Mouse (Mus musculus) CD8-positive naive resting alpha-beta T cell, adult 2 months (primary cell): ENCODE results near the gene Krt19.

Experiments
- DNase-seq, 2 experiments: peaks; one replicate each; pipeline ENCODE4 v3.0.0; 2022; ENCODE audit warnings: low read depth in 2 of 2, low spot score in 2 of 2

Krt19 gene

GRCm38 (mm10) chr11:100148615-100149330 lies at the start of gene Krt19:
TSS of gene Krt19 (minus strand) at chr11:100148665.
- no peak for DNase-seq

DNA sequence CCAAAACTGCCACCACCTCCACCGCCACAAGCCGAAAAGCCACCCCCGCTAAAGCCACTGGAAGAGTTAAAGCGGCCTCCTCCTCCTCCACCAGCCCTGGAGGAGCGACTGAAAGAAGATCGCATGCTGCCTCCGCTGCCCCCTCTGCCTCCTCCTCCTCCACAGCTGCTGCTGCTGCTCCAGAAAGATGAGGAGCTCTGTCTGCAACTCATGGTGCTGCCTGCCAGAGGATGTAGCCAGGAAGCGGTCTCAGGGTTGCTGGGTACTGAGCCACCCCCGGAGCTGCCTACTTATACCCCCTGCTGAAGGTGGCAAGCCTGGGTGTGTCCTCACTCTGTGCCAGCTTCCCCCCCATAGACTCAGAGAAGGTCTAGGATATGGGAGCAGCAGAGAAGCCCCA lies 44.5 kb upstream of the Krt19 start, which contains the start of gene Krt9:
Krt9 (minus strand) TSS at position 255 of the 400 bp plus-strand sequence.
- DNase-seq = no peak

DNA sequence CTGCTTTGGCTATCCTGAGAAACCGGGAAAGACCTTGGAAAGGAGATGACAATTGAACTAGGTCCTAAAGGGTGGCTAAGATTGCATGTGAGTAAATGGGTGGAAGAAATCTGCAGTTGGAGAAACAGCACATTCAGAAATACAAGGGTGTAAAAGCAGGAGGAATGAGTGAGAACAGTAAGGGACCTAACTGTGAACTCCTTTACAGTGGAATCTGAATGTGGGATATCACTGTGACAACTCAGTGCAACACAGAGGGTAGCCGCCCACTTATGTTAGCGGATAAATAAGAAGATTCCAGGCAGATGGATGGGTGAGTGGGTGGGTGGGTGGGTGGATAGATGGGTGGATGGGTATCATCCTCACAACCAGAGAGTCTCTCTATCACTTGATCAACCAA lies 43.4 kb upstream of the Krt19 start:
- DNase-seq = no peak

DNA sequence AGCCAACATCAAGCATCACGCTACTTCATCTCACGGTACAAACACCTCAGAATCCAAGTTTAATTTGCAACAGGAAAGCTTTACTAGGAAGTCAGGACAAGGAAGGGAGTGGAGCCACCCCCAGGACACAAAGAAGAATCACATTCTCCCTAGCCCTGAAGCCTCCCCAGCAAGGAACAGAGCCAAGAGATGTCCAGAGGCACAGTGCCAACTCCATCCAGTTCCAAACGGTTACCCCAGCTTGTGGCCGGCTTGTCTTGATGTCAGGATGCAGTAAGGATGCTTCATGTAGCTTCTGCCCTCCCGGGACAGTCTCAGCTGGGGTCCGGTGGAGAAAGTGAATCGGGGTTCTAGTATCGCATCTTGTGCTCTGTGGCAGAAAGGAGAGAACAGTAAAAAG lies 38.3 kb upstream of the Krt19 start:
- no peak for DNase-seq

DNA sequence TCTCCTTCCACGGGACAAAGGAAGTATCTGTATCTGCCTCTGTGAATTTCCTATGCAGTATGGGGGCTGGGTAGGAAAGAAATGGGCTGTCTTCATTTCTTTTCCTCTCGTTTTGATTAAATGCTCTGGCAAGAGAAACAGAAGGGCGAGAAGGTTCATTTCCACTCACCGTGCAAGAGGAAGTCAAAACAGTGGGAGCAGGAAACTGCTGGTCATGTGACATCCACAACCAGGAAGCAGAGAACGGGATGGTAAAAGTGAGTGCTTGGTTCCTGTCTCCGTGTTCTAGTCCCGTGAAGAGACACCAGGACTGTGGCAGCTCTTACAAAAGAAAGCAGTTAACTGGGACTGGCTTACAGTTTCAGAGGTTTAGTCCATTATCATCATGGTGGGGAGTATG lies 33.3 kb upstream of the Krt19 start:
- DNase-seq = no peak

GRCm38 (mm10) chr11:100179260-100179659 lies 30.8 kb upstream of the Krt19 start:
- no peak for DNase-seq

DNA sequence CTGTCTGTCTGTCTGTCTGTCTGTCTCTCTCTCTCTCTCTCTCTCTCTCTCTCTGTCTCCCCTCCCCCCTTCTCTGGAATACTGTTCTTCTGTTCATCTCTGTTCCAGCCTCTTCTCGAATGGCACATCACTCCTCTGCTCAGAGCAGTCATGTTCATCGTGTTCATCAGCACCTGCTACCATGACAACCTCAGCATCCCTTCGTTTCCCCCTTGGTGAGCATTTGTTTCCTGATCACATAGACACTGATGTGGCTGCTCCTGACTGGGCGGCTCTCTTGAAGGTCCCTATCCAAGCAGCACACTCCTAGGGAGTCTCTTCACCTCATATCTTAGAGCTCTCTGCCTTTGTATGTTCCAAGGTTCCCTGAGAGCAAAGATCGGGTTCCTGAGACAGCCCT lies 29.8 kb upstream of the Krt19 start:
- no peak for DNase-seq

GRCm38 (mm10) chr11:100176791-100177190 lies 28.3 kb upstream of the Krt19 start:
- DNase-seq = no peak

- peak; percentile 3 to 20 for DNase-seq
Observed at GRCm38 (mm10) chr11:100168765-100169762, 20.6 kb upstream of the Krt19 start.

DNA sequence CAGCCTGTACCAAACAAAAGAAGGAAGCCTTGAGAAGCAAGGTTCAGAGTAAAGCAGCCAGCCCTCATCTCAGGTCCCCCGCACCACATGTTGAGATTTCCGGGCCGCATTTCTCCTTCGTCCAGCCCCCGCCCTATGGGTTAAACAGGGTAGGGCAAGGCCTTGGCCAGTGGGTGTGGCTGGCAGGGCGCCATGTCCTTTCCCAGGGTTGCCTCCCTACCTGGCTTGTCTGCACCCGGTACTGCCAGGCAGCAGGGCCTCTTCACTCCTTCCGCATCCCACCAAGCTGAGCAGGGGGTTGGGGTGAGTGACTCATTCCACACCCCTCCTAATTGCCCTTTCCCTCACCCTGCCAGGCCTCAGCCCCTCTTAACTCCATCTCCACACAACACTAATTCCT lies 19.6 kb upstream of the Krt19 start:
- DNase-seq = no peak

GRCm38 (mm10) chr11:100164392-100164791 lies 15.9 kb upstream of the Krt19 start:
- DNase-seq = no peak

DNA sequence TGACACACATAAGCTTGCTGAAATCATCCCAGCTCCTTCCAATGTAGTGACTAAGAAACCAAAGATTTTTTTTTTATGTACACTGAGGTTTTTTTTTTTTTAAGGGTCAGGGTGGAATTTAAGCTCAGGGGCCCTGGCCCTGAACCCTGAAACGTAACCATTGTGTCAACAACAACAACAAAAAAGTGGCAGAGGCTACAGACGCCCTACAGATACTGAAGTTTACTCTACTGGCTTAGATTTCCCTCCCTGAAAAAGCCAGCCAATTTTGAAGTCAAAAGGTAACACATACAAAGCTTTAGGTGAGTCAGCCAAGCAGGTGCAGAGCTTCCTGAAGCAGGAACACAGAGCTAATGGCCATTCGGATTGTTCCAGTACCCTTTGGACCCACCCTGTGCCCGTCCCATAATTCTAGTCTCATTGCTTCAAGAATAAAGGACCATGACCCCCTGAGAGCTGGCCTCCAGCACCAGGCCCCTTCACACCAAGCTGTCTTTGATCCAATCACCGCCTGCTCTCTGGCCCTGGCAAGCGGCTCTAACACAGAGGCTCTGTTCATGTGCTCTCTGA lies 9.5 kb upstream of the Krt19 start:
- DNase-seq = no peak

- DNase-seq = no peak
Observed at GRCm38 (mm10) chr11:100157331-100157730, 8.9 kb upstream of the Krt19 start.

DNA sequence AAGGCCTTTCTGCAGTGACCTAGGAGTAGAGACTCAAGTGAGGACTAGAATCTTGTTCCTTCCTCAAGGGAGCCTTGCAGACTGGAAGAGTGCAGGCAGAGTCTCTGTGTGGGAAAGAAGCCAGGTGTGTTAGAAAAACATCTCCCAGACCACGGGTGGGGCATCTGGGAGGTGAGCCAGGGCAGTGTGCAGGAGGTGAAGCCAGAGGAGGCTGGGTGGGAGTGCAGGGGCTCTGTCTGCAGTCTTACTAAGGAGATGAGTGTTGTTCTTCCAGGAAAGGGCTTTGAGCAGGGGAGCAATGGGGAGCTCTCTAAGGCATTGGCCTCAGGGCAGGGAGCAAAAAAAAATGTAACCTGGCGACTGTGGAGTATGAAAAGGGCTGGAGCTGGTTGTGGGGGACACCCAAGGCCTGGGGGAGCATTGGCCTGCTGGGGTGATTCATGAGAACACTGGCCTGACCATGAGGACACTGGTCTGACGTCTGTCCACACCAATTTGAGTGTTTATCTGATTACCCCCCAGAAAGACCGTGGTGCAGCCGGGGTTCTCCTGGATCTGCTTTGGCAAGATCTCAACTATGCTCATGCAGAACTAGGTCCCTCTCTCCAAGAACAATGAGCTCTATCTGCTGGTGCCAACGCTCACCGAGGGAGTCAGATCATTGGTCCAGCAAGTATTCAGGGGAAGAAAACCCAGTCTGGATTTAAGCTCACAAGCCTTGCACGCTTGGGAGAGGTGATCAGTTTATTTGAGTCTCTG lies 7.2 kb upstream of the Krt19 start:
- no peak for DNase-seq

GRCm38 (mm10) chr11:100147566-100148353 lies 705 bp downstream of the Krt19 start:
- no peak for DNase-seq

DNA sequence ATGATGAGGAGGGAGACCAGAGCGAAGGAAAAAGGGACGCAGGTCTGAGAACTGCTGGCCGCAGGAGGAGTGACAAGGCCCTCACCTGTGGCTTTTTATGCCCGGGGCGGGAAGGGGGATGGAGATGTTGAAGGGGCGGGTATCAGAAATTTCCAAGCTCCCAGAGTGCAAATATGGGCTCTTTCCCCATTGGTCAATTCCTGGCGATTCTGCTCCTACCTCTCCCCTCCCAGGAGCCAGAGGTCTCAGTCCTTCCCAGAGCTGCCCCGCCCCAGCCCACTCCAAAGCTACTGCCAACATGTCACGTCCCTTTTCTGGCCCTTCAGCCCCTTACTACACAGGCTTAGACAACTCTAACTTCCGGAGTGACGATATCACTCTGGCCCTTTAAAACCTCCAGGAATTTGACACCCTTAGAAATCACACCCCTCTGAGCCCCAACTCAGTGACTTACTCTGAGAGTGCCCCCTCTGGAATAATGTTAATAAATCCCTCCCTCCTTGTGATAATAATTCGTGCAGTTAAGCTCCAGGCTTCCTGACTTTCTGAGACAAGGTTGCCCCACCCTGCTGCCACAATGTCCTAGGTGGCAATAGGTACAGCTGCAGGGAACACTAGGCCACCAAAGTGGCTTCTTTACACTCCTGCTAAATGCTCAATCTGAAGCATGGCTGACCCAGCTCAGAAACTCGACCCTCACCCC lies 2.5 kb downstream of the Krt19 start:
- DNase-seq = no peak

DNA sequence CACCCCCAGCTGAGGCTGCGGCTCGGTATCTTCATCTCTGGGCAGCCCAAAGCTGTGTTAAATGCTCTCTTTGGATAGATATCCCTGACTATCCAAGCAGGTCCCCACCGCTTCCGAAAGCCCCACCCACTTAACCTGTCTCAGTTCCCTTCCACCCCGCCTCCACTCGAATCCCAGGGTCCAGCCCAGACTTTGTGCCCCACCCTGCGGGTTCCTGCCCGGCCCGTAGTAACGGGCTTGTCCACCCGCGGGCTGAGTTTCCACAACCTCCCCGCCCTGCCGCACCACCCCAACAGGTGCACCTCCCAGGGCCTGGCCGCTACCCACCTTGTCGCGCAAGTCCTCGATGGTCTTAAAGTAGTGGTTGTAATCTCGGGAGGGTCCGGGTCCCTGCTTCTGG lies 3.4 kb downstream of the Krt19 start:
- no peak for DNase-seq

GRCm38 (mm10) chr11:100140966-100141365 lies 7.5 kb downstream of the Krt19 start:
- DNase-seq = no peak

DNA sequence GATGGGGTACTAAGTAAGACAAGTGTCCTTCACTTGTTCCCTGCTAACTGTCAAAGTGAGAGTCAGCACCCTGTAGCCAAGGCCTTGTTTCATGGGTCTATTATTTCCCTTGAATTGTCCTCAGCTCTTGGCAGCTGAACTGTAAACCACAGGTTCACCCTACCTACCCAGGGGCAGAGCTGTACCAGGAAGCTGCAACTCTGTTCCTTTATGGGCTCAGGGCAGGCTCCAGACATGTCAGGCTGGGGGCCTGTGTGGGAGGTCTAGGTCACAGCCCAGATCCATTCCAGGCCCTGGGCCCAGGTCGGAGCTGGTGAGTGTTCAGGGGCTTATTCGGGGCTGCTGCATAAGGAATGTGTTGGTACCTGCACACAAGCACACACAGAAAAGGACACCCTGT lies 9.1 kb downstream of the Krt19 start:
- no peak for DNase-seq

DNA sequence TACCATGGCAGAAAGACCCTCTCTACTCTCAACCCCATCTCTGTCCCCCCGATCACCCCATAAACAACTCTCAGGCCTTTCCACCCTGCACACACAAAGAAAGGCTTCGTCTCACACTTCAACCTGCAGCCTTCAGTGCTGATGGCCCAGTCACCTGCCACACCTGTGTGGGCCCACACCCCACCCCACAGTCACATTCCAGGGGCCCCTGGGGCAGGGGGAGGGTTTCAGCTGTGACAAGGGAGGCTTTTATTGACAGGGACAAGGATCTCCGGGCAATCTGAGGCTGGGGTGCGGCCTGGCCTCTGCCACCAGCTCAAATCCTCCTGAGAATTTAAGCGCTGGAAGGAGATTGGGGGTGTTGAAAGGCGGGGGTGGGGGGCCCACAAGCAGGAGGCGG lies 9.7 kb downstream of the Krt19 start:
- DNase-seq = no peak
